Mouse (Mus musculus) MEL (cell line): ENCODE data around the gene Slc8a2. TPM values are rescaled to one million over a fixed set of nuclear protein-coding genes. Genes with fewer than 3 reads are reported as not detected.

Source experiments
- DNase-seq: peaks from one replicate; pipeline ENCODE4 v3.0.0; 2011; ENCODE audit warnings: low read depth, low spot score
- H3K27ac ChIP-seq: 2 replicates; pipeline ENCODE4 v1.5.1; 2012; ENCODE audit warnings: low read depth, mild to moderate bottlenecking, control low read depth, low read length, moderate library complexity; ENCODE audit not compliant: control insufficient read depth
- H3K27me3 ChIP-seq, 2 experiments: fragments of 150-350 bp in 1 of 2; sonication (generic) in 1 of 2; 2 replicates each; pipeline ENCODE4 v1.6.1; 2012; ENCODE audit warnings: low read length in 2 of 2, mild to moderate bottlenecking in 2 of 2, improper control_type of control experiment in 1 of 2, moderate library complexity in 1 of 2; ENCODE audit not compliant: insufficient read depth in 2 of 2, control insufficient read depth in 1 of 2
- H3K36me3 ChIP-seq, 2 experiments: 2 replicates each; pipeline ENCODE4 v1.6.1; 2012 to 2014; ENCODE audit warnings: low read length in 2 of 2, improper control_type of control experiment in 1 of 2, inconsistent platforms in 1 of 2, mild to moderate bottlenecking in 1 of 2; ENCODE audit not compliant: insufficient read depth in 2 of 2, control insufficient read depth in 1 of 2
- H3K4me1 ChIP-seq, 2 experiments: fragments of 150-350 bp in 1 of 2; sonication (generic) in 1 of 2; 2 replicates each; pipeline ENCODE4 v1.6.1; 2012; ENCODE audit warnings: low read length in 2 of 2, improper control_type of control experiment in 1 of 2, mild to moderate bottlenecking in 1 of 2; ENCODE audit not compliant: insufficient read depth in 2 of 2, control insufficient read depth in 1 of 2
- H3K4me3 ChIP-seq, 2 experiments: fragments of 150-350 bp in 1 of 2; sonication (generic) in 1 of 2; 2 replicates each; pipeline ENCODE4 v1.5.1; 2012; ENCODE audit warnings: low read depth in 2 of 2, low read length in 2 of 2, mild to moderate bottlenecking in 2 of 2, moderate library complexity in 2 of 2, control low read depth in 1 of 2, improper control_type of control experiment in 1 of 2; ENCODE audit not compliant: control insufficient read depth in 1 of 2, insufficient read depth in 1 of 2
- H3K79me2 ChIP-seq: 2 replicates; pipeline ENCODE4 v1.6.1; 2012; ENCODE audit warnings: mild to moderate bottlenecking, low read length, moderate library complexity; ENCODE audit not compliant: control insufficient read depth, poor library complexity, insufficient read depth
- H3K9ac ChIP-seq: 2 replicates; pipeline ENCODE4 v1.6.1; 2012; ENCODE audit warnings: low read depth, mild to moderate bottlenecking, control low read depth, low read length, moderate library complexity; ENCODE audit not compliant: control insufficient read depth, poor library complexity, severe bottlenecking
- H3K9me3 ChIP-seq: fragments of 150-350 bp; sonication (generic); replicated peaks from 2 replicates; pipeline ENCODE4 v1.6.1; 2012; ENCODE audit warnings: mild to moderate bottlenecking, low read length, improper control_type of control experiment, moderate library complexity; ENCODE audit not compliant: insufficient read depth
- BHLHE40 ChIP-seq: IDR thresholded peaks from 2 replicates; pipeline ENCODE4 v1.6.1; 2012; ENCODE audit warnings: low read depth, mild to moderate bottlenecking, inconsistent platforms, low read length, improper control_type of control experiment, borderline replicate concordance
- CHD1 ChIP-seq: IDR thresholded peaks from 2 replicates; pipeline ENCODE4 v1.6.1; 2012; ENCODE audit warnings: low read depth, mild to moderate bottlenecking, inconsistent platforms, low read length, improper control_type of control experiment
- CHD2 ChIP-seq: IDR thresholded peaks from 2 replicates; pipeline ENCODE4 v1.6.1; 2011; ENCODE audit warnings: low read length, improper control_type of control experiment
- CTCF ChIP-seq, 3 experiments: IDR thresholded peaks in 2 of 3; conservative IDR thresholded peaks in 1 of 3; 2 replicates each; pipeline ENCODE4 v1.5.1; 2011 to 2012; ENCODE audit warnings: low read length in 3 of 3, low read depth in 2 of 3, mild to moderate bottlenecking in 2 of 3, improper control_type of control experiment in 1 of 3, inconsistent platforms in 1 of 3, mixed read lengths in 1 of 3, moderate library complexity in 1 of 3; ENCODE audit not compliant: control insufficient read depth in 1 of 3, insufficient read depth in 1 of 3, poor library complexity in 1 of 3, severe bottlenecking in 1 of 3
- EP300 ChIP-seq, 2 experiments: IDR thresholded peaks; 2 replicates each; pipeline ENCODE4 v1.6.1; 2011; ENCODE audit warnings: improper control_type of control experiment in 2 of 2, low read length in 2 of 2, low read depth in 1 of 2, mild to moderate bottlenecking in 1 of 2
- GABPA ChIP-seq: IDR thresholded peaks from 2 replicates; pipeline ENCODE4 v1.6.1; 2012; ENCODE audit warnings: low read depth, mild to moderate bottlenecking, inconsistent platforms, low read length, improper control_type of control experiment, moderate library complexity
- HCFC1 ChIP-seq: IDR thresholded peaks from 2 replicates; pipeline ENCODE4 v1.6.1; 2012; ENCODE audit warnings: low read depth, mild to moderate bottlenecking, inconsistent platforms, low read length, improper control_type of control experiment, moderate library complexity
- KAT2A ChIP-seq: conservative IDR thresholded peaks from 2 replicates; pipeline ENCODE4 v1.6.1; 2012; ENCODE audit warnings: low read depth, low read length, improper control_type of control experiment, inconsistent platforms
- MAFK ChIP-seq: IDR thresholded peaks from 2 replicates; pipeline ENCODE4 v1.6.1; 2011; ENCODE audit warnings: low read depth, mild to moderate bottlenecking, low read length, improper control_type of control experiment, borderline replicate concordance
- MAZ ChIP-seq: IDR thresholded peaks from 2 replicates; pipeline ENCODE4 v1.6.1; 2012; ENCODE audit warnings: low read depth, mild to moderate bottlenecking, inconsistent platforms, low read length, improper control_type of control experiment
- MXI1 ChIP-seq: IDR thresholded peaks from 2 replicates; pipeline ENCODE4 v1.6.1; 2011; ENCODE audit warnings: mild to moderate bottlenecking, low read depth, low read length, improper control_type of control experiment
- NELFE ChIP-seq: IDR thresholded peaks from 2 replicates; pipeline ENCODE4 v1.6.1; 2011; ENCODE audit warnings: low read depth, low read length, improper control_type of control experiment
- POLR2A ChIP-seq, 2 experiments: IDR thresholded peaks; 2 replicates each; pipeline ENCODE4 v1.6.1; 2011 to 2012; ENCODE audit warnings: low read length in 2 of 2, mild to moderate bottlenecking in 2 of 2, control low read depth in 1 of 2, improper control_type of control experiment in 1 of 2, low read depth in 1 of 2, moderate library complexity in 1 of 2; ENCODE audit not compliant: control insufficient read depth in 1 of 2, insufficient read depth in 1 of 2, poor library complexity in 1 of 2
- POLR2AphosphoS5 ChIP-seq: IDR thresholded peaks from 2 replicates; pipeline ENCODE4 v1.6.1; 2012; ENCODE audit warnings: low read depth, borderline replicate concordance, mild to moderate bottlenecking, inconsistent platforms, low read length, moderate library complexity, mixed read lengths
- TCF12 ChIP-seq: IDR thresholded peaks from 2 replicates; pipeline ENCODE4 v1.6.1; 2014; ENCODE audit warnings: low read depth, mild to moderate bottlenecking, inconsistent platforms, low read length, improper control_type of control experiment, moderate library complexity
- UBTF ChIP-seq: IDR thresholded peaks from 2 replicates; pipeline ENCODE4 v1.6.1; 2012; ENCODE audit warnings: low read depth, mild to moderate bottlenecking, inconsistent platforms, low read length, improper control_type of control experiment, moderate library complexity, borderline replicate concordance; ENCODE audit not compliant: insufficient read depth
- USF1 ChIP-seq: IDR thresholded peaks from 2 replicates; pipeline ENCODE4 v1.6.1; 2014; ENCODE audit warnings: low read depth, mild to moderate bottlenecking, inconsistent platforms, low read length, improper control_type of control experiment, moderate library complexity
- USF2 ChIP-seq, 2 experiments: IDR thresholded peaks; 2 replicates each; pipeline ENCODE4 v1.6.1; 2011 to 2012; ENCODE audit warnings: improper control_type of control experiment in 2 of 2, low read length in 2 of 2, borderline replicate concordance in 1 of 2, inconsistent platforms in 1 of 2, low read depth in 1 of 2, mild to moderate bottlenecking in 1 of 2; ENCODE audit not compliant: insufficient read depth in 1 of 2
- ZC3H11A ChIP-seq: IDR thresholded peaks from 2 replicates; pipeline ENCODE4 v1.6.1; 2012; ENCODE audit warnings: low read depth, mild to moderate bottlenecking, inconsistent platforms, low read length, improper control_type of control experiment
- ZKSCAN1 ChIP-seq: IDR thresholded peaks from 2 replicates; pipeline ENCODE4 v1.6.1; 2012; ENCODE audit warnings: low read depth, mild to moderate bottlenecking, inconsistent platforms, low read length, improper control_type of control experiment, moderate library complexity
- ZMIZ1 ChIP-seq: IDR thresholded peaks from 2 replicates; pipeline ENCODE4 v1.6.1; 2012; ENCODE audit warnings: low read depth, mild to moderate bottlenecking, inconsistent platforms, low read length, improper control_type of control experiment, moderate library complexity
- ZNF384 ChIP-seq: IDR thresholded peaks from 2 replicates; pipeline ENCODE4 v1.6.1; 2012; ENCODE audit warnings: low read depth, mild to moderate bottlenecking, inconsistent platforms, low read length, improper control_type of control experiment
- polyA plus RNA-seq, 2 experiments: library from polyadenylated mRNA; stranded (reverse) in 1 of 2; unstranded in 1 of 2; fragments of >175 nt in 1 of 2; fragments of >200 nt in 1 of 2; gene quantifications; 2 replicates each; pipeline versions ENCODE4 v1.2.1 to v1.2.4; 2012; ENCODE audit warnings: low replicate concordance in 2 of 2, low read depth in 1 of 2; ENCODE audit not compliant: insufficient read length in 2 of 2, insufficient read depth in 1 of 2, missing spikeins in 1 of 2
- total RNA-seq: library from RNA; depleted of rRNA; stranded (reverse); fragments of 300-350 nt; gene quantifications from 2 replicates; pipeline ENCODE4 v1.2.3, GENCODE M21; 2012

The Slc8a2 gene
- total and polyA plus RNA-seq, 3 experiments = 0.06 TPM; not detected in 2

DNA sequence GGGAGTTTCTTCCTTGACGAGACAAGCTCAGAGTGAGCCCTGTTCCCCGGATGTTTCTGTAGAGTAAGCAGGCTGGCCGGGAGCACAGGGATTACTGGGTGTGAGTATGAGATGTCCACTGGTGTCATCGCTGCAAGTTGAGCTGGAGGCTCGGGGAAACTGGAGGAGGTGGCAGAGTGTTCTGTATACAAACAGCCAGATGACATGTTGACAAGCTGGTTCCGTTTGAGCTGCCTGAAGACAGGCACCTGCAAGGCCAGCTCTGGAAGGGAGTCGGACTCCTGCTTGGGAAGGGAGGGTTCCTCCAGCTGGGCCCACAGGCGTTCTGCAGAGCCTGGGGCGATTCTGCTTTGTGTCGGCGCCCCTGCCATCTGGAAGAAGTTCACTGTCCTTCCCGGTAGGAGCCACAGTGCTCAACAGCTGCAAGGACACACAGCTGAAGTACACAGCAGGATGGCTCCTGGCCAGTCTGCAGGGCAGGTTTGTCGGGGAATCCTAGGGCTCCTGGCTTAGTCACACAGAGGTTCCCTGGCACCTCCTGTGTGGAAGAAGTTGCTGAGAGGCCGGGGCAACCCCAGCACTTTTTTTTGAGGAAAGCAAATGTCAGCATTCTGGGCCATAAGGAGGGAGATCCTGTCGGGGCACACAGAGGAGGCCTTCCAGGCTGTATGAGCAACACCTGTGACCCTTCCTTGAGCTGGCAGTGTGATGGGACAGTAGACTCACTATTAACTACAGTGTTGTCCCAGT lies 27.7 kb upstream of the Slc8a2 start:
- H3K4me3 ChIP-seq = no peak overlapping the region
- H3K79me2 ChIP-seq = peaks cover 43% of the 10 kb centered on the region
- no peak overlapping the region for H3K9ac ChIP-seq
- H3K9me3 ChIP-seq = no peaks in the 10 kb centered on the region
- H3K27ac ChIP-seq = no peak overlapping the region
- H3K27me3 ChIP-seq = no peaks in the 10 kb centered on the region
- H3K36me3 ChIP-seq = peaks cover 0 to 12% of the 10 kb centered on the region in 2 experiments; a peak in 2 of 4 replicates
- peaks cover 0 to 15% of the 10 kb centered on the region in 2 experiments; a peak in 1 of 4 replicates for H3K4me1 ChIP-seq
- DNase-seq = no peak
- no peak for TF ChIP-seq TCF12
- no peak for TF ChIP-seq NELFE
- TF ChIP-seq EP300 (IDR thresholded peaks at IDR 0.05; ENCODE audit: low read depth in 1 of 2, low read length in 2 of 2) = no peak
- no peak for TF ChIP-seq CHD2
- TF ChIP-seq USF2 (IDR thresholded peaks at IDR 0.05; ENCODE audit: borderline replicate concordance in 1 of 2, insufficient read depth in 1 of 2, low read depth in 1 of 2, low read length in 2 of 2) = no peak
- no peak for TF ChIP-seq POLR2AphosphoS5
- no peak for TF ChIP-seq CTCF (IDR thresholded peaks at IDR 0.05 in 2 of 3, conservative IDR thresholded peaks at IDR 0.05 in 1 of 3; ENCODE audit: control insufficient read depth in 1 of 3, insufficient read depth in 1 of 3, low read depth in 2 of 3, low read length in 3 of 3, poor library complexity in 1 of 3, severe bottlenecking in 1 of 3)

DNA sequence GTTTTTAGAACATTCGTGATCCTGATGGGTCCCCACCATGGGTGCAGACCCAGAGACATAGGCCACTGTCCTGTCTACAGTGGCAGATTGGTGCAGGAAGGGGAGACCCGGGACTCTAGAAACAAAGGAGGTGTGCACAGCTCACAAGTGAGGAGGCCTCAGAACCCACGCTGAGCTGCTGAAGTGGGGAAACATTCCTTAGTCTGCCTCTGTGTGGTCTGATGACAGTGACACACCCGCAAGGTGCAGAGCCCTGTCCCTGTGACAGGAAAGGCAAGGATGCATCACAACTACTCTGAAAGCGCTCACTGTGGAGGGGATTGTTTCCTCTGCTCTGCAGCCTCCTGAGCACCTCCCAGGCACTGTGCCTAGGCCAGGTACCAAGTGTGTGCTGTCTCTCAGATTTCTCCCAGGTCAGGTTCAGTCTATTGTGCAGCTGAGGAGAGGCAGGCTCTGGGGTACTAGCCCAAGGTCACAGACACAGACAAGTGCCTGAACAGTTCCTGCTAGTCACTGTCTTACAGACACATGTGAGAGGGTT lies 26.9 kb upstream of the Slc8a2 start:
- peaks cover 43% of the 10 kb centered on the region for H3K79me2 ChIP-seq
- H3K27ac ChIP-seq = no peak overlapping the region
- peaks cover 0 to 12% of the 10 kb centered on the region in 2 experiments; a peak in 2 of 4 replicates for H3K36me3 ChIP-seq
- no peak for DNase-seq
- TF ChIP-seq GABPA (no peak), MAZ (no peak), ZMIZ1 (no peak), POLR2AphosphoS5 (no peak), UBTF (no peak)
- H3K4me1 ChIP-seq = peaks cover 0 to 13% of the 10 kb centered on the region in 2 experiments; a peak in 1 of 4 replicates
- no peak overlapping the region for H3K4me3 ChIP-seq
- no peaks in the 10 kb centered on the region for H3K27me3 ChIP-seq
- H3K9ac ChIP-seq = no peak overlapping the region
- no peaks in the 10 kb centered on the region for H3K9me3 ChIP-seq

DNA sequence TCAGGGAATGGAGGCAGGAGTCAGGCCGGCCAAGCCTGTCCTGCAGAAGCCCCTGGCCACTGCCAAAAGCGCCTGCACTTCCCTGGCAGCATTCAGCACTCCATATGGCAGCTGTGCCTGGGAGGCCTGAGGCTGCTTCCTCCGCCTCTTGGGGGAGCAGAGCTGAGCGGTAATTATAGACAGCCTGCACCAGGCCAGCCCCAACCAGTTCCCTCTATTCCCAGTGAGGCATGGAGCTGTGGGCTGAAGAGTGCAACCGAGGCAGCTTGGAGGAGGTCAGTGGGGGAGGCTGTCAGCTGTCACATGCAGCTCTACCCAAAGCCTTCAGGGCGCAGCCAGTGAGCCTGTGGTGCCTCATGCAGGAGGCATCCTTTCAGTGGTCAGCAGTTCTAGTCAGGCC lies 25.9 kb upstream of the Slc8a2 start:
- Histone ChIP-seq H3K27ac (no peak overlapping the region), H3K36me3 (peaks cover 0 to 12% of the 10 kb centered on the region in 2 experiments; a peak in 2 of 4 replicates), H3K79me2 (peaks cover 40% of the 10 kb centered on the region), H3K9me3 (no peaks in the 10 kb centered on the region), H3K27me3 (no peaks in the 10 kb centered on the region), H3K4me3 (no peak overlapping the region), H3K4me1 (peaks cover 0 to 12% of the 10 kb centered on the region in 2 experiments; a peak in 1 of 4 replicates), H3K9ac (no peak overlapping the region)
- no peak for DNase-seq
- no peak for TF ChIP-seq NELFE
- no peak for TF ChIP-seq MXI1
- TF ChIP-seq ZC3H11A = no peak
- no peak for TF ChIP-seq BHLHE40
- TF ChIP-seq USF2 (IDR thresholded peaks at IDR 0.05; ENCODE audit: borderline replicate concordance in 1 of 2, insufficient read depth in 1 of 2, low read depth in 1 of 2, low read length in 2 of 2) = no peak
- no peak for TF ChIP-seq POLR2A (IDR thresholded peaks at IDR 0.05; ENCODE audit: control insufficient read depth in 1 of 2, insufficient read depth in 1 of 2, low read depth in 1 of 2, low read length in 2 of 2, poor library complexity in 1 of 2)
- TF ChIP-seq TCF12 = no peak
- no peak for TF ChIP-seq KAT2A
- TF ChIP-seq USF1 = no peak
- no peak for TF ChIP-seq MAFK
- no peak for TF ChIP-seq CTCF (IDR thresholded peaks at IDR 0.05 in 2 of 3, conservative IDR thresholded peaks at IDR 0.05 in 1 of 3; ENCODE audit: control insufficient read depth in 1 of 3, insufficient read depth in 1 of 3, low read depth in 2 of 3, low read length in 3 of 3, poor library complexity in 1 of 3, severe bottlenecking in 1 of 3)
- TF ChIP-seq ZNF384 = no peak
- no peak for TF ChIP-seq GABPA
- no peak for TF ChIP-seq ZKSCAN1
- no peak for TF ChIP-seq HCFC1
- no peak for TF ChIP-seq CHD1
